Mouse (Mus musculus): ENCODE results near the gene Cep55. TPM values are rescaled to one million over a fixed set of nuclear protein-coding genes. Genes with fewer than 3 reads are reported as not detected.

The Cep55 gene
- polyA plus RNA-seq (2012; rRNA removed), result 4.0 and 4.2 TPM in 2 replicates

GRCm38 (mm10) chr19:38054720-38055192, at the start of gene Cep55:
Gene Cep55, plus strand, starts transcription at chr19:38055011.

GRCm38 (mm10) chr19:38043281-38043981, 11.4 kb upstream of the Cep55 start, which contains the start of gene Myof:
Gene Myof, minus strand, starts transcription at chr19:38043577.

GRCm38 (mm10) chr19:38096858-38097758, 42.3 kb downstream of the Cep55 start, which contains the start of gene Ffar4:
Gene Ffar4, plus strand, starts transcription at chr19:38097071.

Other genes starting within 250 kb of the Cep55 start
- gene Myof, start 11.4 kb upstream of the Cep55 start, polyA plus RNA-seq (2012; rRNA removed), result 13.3 and 17.4 TPM in 2 replicates
- gene Ffar4, start 42.1 kb downstream of the Cep55 start, polyA plus RNA-seq (2012; rRNA removed), result 8.2 and 9.5 TPM in 2 replicates
- gene Rbp4, start 70.3 kb downstream of the Cep55 start, polyA plus RNA-seq (2012; rRNA removed), result 2,123 and 2,147 TPM in 2 replicates
- 6.7 and 7.8 TPM in 2 replicates for gene Pde6c, start 77.8 kb downstream of the Cep55 start, polyA plus RNA-seq (2012; rRNA removed)
- 8.1 and 10.0 TPM in 2 replicates for gene Fra10ac1, start 169.1 kb downstream of the Cep55 start, polyA plus RNA-seq (2012; rRNA removed)
- gene Lgi1, start 209.5 kb downstream of the Cep55 start, polyA plus RNA-seq (2012; rRNA removed), result 0.01 TPM in 1 of 2 replicates, not detected in the other

Measured in liver, embryonic 18 days (tissue).